Mouse (Mus musculus): ENCODE measurements around the gene Mst1. TPM values are rescaled to one million over a fixed set of nuclear protein-coding genes. Genes with fewer than 3 reads are reported as not detected.

The Mst1 gene
- total RNA-seq (2015; ENCODE audit: low replicate concordance) (22.0 and 63.3 TPM in 2 replicates), total RNA-seq (2017; ENCODE audit: low replicate concordance) (7.7 and 14.1 TPM in 2 replicates)

- ATAC-seq (replicated peaks; ENCODE audit: low FRiP score, poor library complexity, severe bottlenecking), result peak; percentile 70
Measured at GRCm38 (mm10) chr9:108080168-108080567, at the start of gene Mst1. Mst1 (plus strand) TSS chr9:108080436.

- ATAC-seq (replicated peaks; ENCODE audit: low FRiP score, poor library complexity, severe bottlenecking), result no peak
Measured at GRCm38 (mm10) chr9:108032126-108032525, 48.1 kb upstream of the Mst1 start.

- no peak for ATAC-seq (replicated peaks; ENCODE audit: low FRiP score, poor library complexity, severe bottlenecking)
Measured at GRCm38 (mm10) chr9:108035331-108036156, 44.7 kb upstream of the Mst1 start.

- no peak for ATAC-seq (replicated peaks; ENCODE audit: low FRiP score, poor library complexity, severe bottlenecking)
Measured at GRCm38 (mm10) chr9:108044751-108045492, 35.3 kb upstream of the Mst1 start.

- no peak for ATAC-seq (replicated peaks; ENCODE audit: low FRiP score, poor library complexity, severe bottlenecking)
Measured at GRCm38 (mm10) chr9:108046582-108046981, 33.7 kb upstream of the Mst1 start.

- ATAC-seq (replicated peaks; ENCODE audit: low FRiP score, poor library complexity, severe bottlenecking), result no peak
Measured at GRCm38 (mm10) chr9:108047601-108048565, 32.4 kb upstream of the Mst1 start.

GRCm38 (mm10) chr9:108048566-108048955, 31.7 kb upstream of the Mst1 start:
- no peak for ATAC-seq (replicated peaks; ENCODE audit: low FRiP score, poor library complexity, severe bottlenecking)

GRCm38 (mm10) chr9:108049016-108049455, 31.2 kb upstream of the Mst1 start, which contains the start of gene Gmppb:
Gmppb (plus strand) TSS chr9:108049242.
- peak; percentile 75 for ATAC-seq (replicated peaks; ENCODE audit: low FRiP score, poor library complexity, severe bottlenecking)

- no peak for ATAC-seq (replicated peaks; ENCODE audit: low FRiP score, poor library complexity, severe bottlenecking)
Measured at GRCm38 (mm10) chr9:108049561-108050251, 30.5 kb upstream of the Mst1 start.

GRCm38 (mm10) chr9:108051184-108051930, 28.9 kb upstream of the Mst1 start:
- no peak for ATAC-seq (replicated peaks; ENCODE audit: low FRiP score, poor library complexity, severe bottlenecking)

GRCm38 (mm10) chr9:108051931-108052220, 28.4 kb upstream of the Mst1 start:
- ATAC-seq (replicated peaks; ENCODE audit: low FRiP score, poor library complexity, severe bottlenecking), result no peak

GRCm38 (mm10) chr9:108052411-108052810, 27.8 kb upstream of the Mst1 start:
- ATAC-seq (replicated peaks; ENCODE audit: low FRiP score, poor library complexity, severe bottlenecking), result no peak

GRCm38 (mm10) chr9:108052885-108053664, 27.2 kb upstream of the Mst1 start, which contains the start of gene Amigo3:
Amigo3 (plus strand) TSS chr9:108053159.
- peak; percentile 63 for ATAC-seq (replicated peaks; ENCODE audit: low FRiP score, poor library complexity, severe bottlenecking)

GRCm38 (mm10) chr9:108053665-108054225, 26.5 kb upstream of the Mst1 start:
- no peak for ATAC-seq (replicated peaks; ENCODE audit: low FRiP score, poor library complexity, severe bottlenecking)

- ATAC-seq (replicated peaks; ENCODE audit: low FRiP score, poor library complexity, severe bottlenecking), result no peak
Measured at GRCm38 (mm10) chr9:108054331-108055040, 25.8 kb upstream of the Mst1 start.

GRCm38 (mm10) chr9:108055061-108055460, 25.2 kb upstream of the Mst1 start:
- no peak for ATAC-seq (replicated peaks; ENCODE audit: low FRiP score, poor library complexity, severe bottlenecking)
